ENCODE assay signal across 26 mouse cellular contexts in the genomic region with DNA sequence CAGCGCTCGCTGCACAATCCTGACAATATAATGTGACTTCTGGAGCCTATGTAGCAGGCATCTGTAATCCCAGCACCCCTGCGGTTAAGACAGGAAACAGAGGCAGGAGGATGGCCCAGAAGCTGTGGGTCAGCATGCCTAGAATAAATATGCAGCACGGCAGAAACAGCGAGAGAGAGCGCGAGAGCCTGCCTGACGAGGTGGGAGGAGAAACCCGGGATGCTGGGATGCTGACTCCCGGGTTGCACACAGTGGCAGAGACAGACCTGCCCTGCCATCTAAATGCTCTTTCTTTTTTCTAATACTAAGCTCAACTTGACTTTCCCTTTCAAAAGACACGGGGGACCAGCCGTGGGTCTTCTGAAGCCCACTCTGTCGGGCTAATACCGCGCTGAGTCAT. TPM values are rescaled to one million over a fixed set of nuclear protein-coding genes. Genes with fewer than 3 reads are reported as not detected.
DNase-seq lines count a peak whose midpoint lies in the region; ATAC-seq and TF ChIP-seq lines count a peak whose summit lies in the region.
"Had no signal": no experiment of that assay in that cellular context is flagged by ENCODE, and none has a peak within 500 bp of the region (broad histone marks: within the 10 kb centered on the region; RNA-seq: fewer than 3 reads in every experiment).

No protein-coding gene starts in this region.

- no peaks in the 10 kb centered on the region for H3K9me3 ChIP-seq in liver, postnatal 0 days (ENCODE audit: low read length)
- H3K9me3 ChIP-seq: embryonic facial prominence, embryonic 10.5 days; forebrain, embryonic 10.5 days; heart, embryonic 10.5 days; hindbrain, embryonic 15.5 days; limb, embryonic 10.5 days; liver, embryonic 15.5 days; neural tube, embryonic 15.5 days had no signal

- H3K36me3 ChIP-seq in liver, postnatal 0 days (replicated peaks; ENCODE audit: insufficient read depth, low read length), result peaks cover 5% of the 10 kb centered on the region; the same call in 1 of the 2 replicates

- TF ChIP-seq CTCF in left cerebral cortex, adult 2 months (IDR thresholded peaks at IDR 0.05), result no peak
- no peak for TF ChIP-seq CTCF in liver, postnatal 0 days (IDR thresholded peaks at IDR 0.05; ENCODE audit: low read depth)

- no peak overlapping the region for H3K4me2 ChIP-seq in liver, postnatal 0 days (ENCODE audit: low read depth, low read length)
- H3K4me2 ChIP-seq: hindbrain, embryonic 15.5 days; liver, embryonic 15.5 days; neural tube, embryonic 15.5 days had no signal

- peak; percentile 98 for DNase-seq in heart, adult 11 months
- DNase-seq in heart, postnatal 14 days, result no peak
- no peak for DNase-seq in left cerebral cortex, adult 2 months (ENCODE audit: extremely low spot score in 1 of 2, low spot score in 2 of 2)
- no peak for DNase-seq in left cerebral cortex, postnatal 4 days
- peak; percentile 83 for DNase-seq in R1 (ENCODE audit: low read depth, low spot score)
- no peak for DNase-seq in kidney, postnatal 14 days
- DNase-seq in liver, postnatal 0 days, result no peak
- DNase-seq: adrenal gland, postnatal 14 days; cerebellum, adult 11 months; cerebellum, postnatal 10 days; forebrain, postnatal 0 days; kidney, adult 2 months; liver; lung, postnatal 4 days; right cerebral cortex, adult 18-20 months; right cerebral cortex, postnatal 4 days; thymus, postnatal 14 days had no signal

- ATAC-seq in liver, postnatal 0 days, result no peak
- ATAC-seq: CD4-positive, CD25-positive, alpha-beta regulatory T cell, adult 4 months; forebrain, postnatal 0 days had no signal

- no peak overlapping the region for H3K4me3 ChIP-seq in left cerebral cortex, adult 2 months
- H3K4me3 ChIP-seq in liver, postnatal 0 days (ENCODE audit: low read depth, low read length), result no peak overlapping the region
- H3K4me3 ChIP-seq: embryonic facial prominence, embryonic 10.5 days; forebrain, embryonic 10.5 days; heart, embryonic 10.5 days; hindbrain, embryonic 15.5 days; limb, embryonic 10.5 days; liver, embryonic 15.5 days; neural tube, embryonic 15.5 days had no signal

- TF ChIP-seq EP300 in liver, postnatal 0 days (IDR thresholded peaks at IDR 0.05; ENCODE audit: low read depth), result no peak

- H3K9ac ChIP-seq in liver, postnatal 0 days (replicated peaks), result no peak overlapping the region
- H3K9ac ChIP-seq: forebrain, postnatal 0 days; hindbrain, embryonic 15.5 days; liver, embryonic 15.5 days; neural tube, embryonic 15.5 days had no signal

- no peaks in the 10 kb centered on the region for H3K4me1 ChIP-seq in liver, postnatal 0 days (ENCODE audit: insufficient read depth)
- H3K4me1 ChIP-seq: embryonic facial prominence, embryonic 10.5 days; forebrain, embryonic 10.5 days; heart, embryonic 10.5 days; hindbrain, embryonic 15.5 days; liver, embryonic 15.5 days; neural tube, embryonic 15.5 days had no signal

- H3K27me3 ChIP-seq in liver, postnatal 0 days (ENCODE audit: insufficient read depth, low read length), result no peaks in the 10 kb centered on the region
- H3K27me3 ChIP-seq: hindbrain, embryonic 15.5 days; liver, embryonic 15.5 days; neural tube, embryonic 15.5 days had no signal

- peak overlapping the region; percentile 47; the same call in 1 of the 2 replicates for H3K27ac ChIP-seq in left cerebral cortex, adult 2 months
- H3K27ac ChIP-seq in liver, postnatal 0 days (ENCODE audit: low read depth), result no peak overlapping the region
- H3K27ac ChIP-seq: embryonic facial prominence, embryonic 10.5 days; forebrain, embryonic 10.5 days; heart, embryonic 10.5 days; hindbrain, embryonic 15.5 days; kidney, postnatal 0 days; limb, embryonic 10.5 days; liver, embryonic 15.5 days; neural tube, embryonic 15.5 days had no signal

- intact Hi-C loops in heart, postnatal 14 days (cut with DNase I), result no loop called here
- intact Hi-C loops in left cerebral cortex, adult 2 months (cut with DNase I), result no loop called here
- intact Hi-C loops in left cerebral cortex, postnatal 4 days (cut with DNase I), result no loop called here

- 63% methylated on average over 15 of the region's 15 CpGs for WGBS in liver, postnatal 0 days (ENCODE audit: insufficient replicate concordance)

RNA-seq across cellular contexts. Expression of gene Pygb, which starts 50.4 kb away (rescaled TPM):
- 100 to 1,000 TPM; 413 to 424 TPM for total RNA-seq in heart, postnatal 14 days (2021)
- total RNA-seq in left cerebral cortex, adult 2 months (2021), result 100 to 1,000 TPM; 126 to 127 TPM
- 100 to 1,000 TPM; 138 to 144 TPM for total RNA-seq in left cerebral cortex, postnatal 4 days (2021)
- polyA plus RNA-seq in liver, postnatal 0 days (2015; fragmentation: Nextera tagmentation; extraction: Ambion mirVana), result 13.6 and 15.3 TPM in 2 replicates

Comparison
In these comparisons a context has a peak if more than half of its experiments do, and no peak if none do; other contexts are left out.
1. DNase-seq: peak in heart, adult 11 months (single experiment) and R1 (single experiment); none in heart, postnatal 14 days (0 of 2), left cerebral cortex, adult 2 months (0 of 2), left cerebral cortex, postnatal 4 days (single experiment), kidney, postnatal 14 days (single experiment) and liver, postnatal 0 days (single experiment).